Mouse (Mus musculus): ENCODE data around the gene Hsf4. TPM values are rescaled to one million over a fixed set of nuclear protein-coding genes. Genes with fewer than 3 reads are reported as not detected.
A peak's percentile ranks its signal among the peaks of the same experiment; 100 is the strongest.

The Hsf4 gene
- polyA plus RNA-seq, 1 experiment from 2014 or later = 0.09 TPM

- no peaks in the 10 kb centered on the region for H3K9me3 ChIP-seq
- peaks cover 72% of the 10 kb centered on the region for H3K36me3 ChIP-seq
- no peak for DNase-seq (ENCODE audit: low spot score)
- no peaks in the 10 kb centered on the region for H3K27me3 ChIP-seq (ENCODE audit: insufficient read depth, poor library complexity, severe bottlenecking)
- H3K27ac ChIP-seq = no peak overlapping the region
- H3K4me3 ChIP-seq = no peak overlapping the region
- H3K4me1 ChIP-seq (replicated peaks) = no peaks in the 10 kb centered on the region
- 85% methylated on average over 11 of the region's 11 CpGs for WGBS
Measured at GRCm38 (mm10) chr8:105318662-105319190, 49.1 kb downstream of the Hsf4 start.

GRCm38 (mm10) chr8:105323183-105323582, 53.6 kb downstream of the Hsf4 start:
- H3K27me3 ChIP-seq (ENCODE audit: insufficient read depth, poor library complexity, severe bottlenecking) = no peaks in the 10 kb centered on the region
- H3K27ac ChIP-seq = no peak overlapping the region
- H3K4me1 ChIP-seq (replicated peaks) = peaks cover 24% of the 10 kb centered on the region
- no peak for DNase-seq (ENCODE audit: low spot score)
- peaks cover 36% of the 10 kb centered on the region for H3K36me3 ChIP-seq
- H3K9me3 ChIP-seq = no peaks in the 10 kb centered on the region
- 90% methylated on average over 4 of the region's 4 CpGs for WGBS
- no peak overlapping the region for H3K4me3 ChIP-seq

MicroRNA genes within 50 kb of the gene (microRNA counts, 519-probe panel; counts per million panel counts)
- microRNA mmu-miR-328 = 1,255 counts per million, percentile 77 among the panel's probes with 10 or more counts

Other genes starting within 250 kb of the Hsf4 start
- not detected in 2 replicates for gene Ces3a, start 221.2 kb upstream of the Hsf4 start, polyA plus RNA-seq (2016; fragmentation: Nextera tagmentation; extraction: Ambion mirVana)
- not detected in 2 replicates for gene Ces3b, start 186.0 kb upstream of the Hsf4 start, polyA plus RNA-seq (2016; fragmentation: Nextera tagmentation; extraction: Ambion mirVana)
- gene Ces4a, start 138.0 kb upstream of the Hsf4 start, polyA plus RNA-seq (2016; fragmentation: Nextera tagmentation; extraction: Ambion mirVana) = not detected in 2 replicates
- 42.1 and 54.9 TPM in 2 replicates for gene Cbfb, start 99.1 kb upstream of the Hsf4 start, polyA plus RNA-seq (2016; fragmentation: Nextera tagmentation; extraction: Ambion mirVana)
- gene D230025D16Rik, start 44.7 kb upstream of the Hsf4 start, polyA plus RNA-seq (2016; fragmentation: Nextera tagmentation; extraction: Ambion mirVana) = 27.0 and 27.1 TPM in 2 replicates
- gene B3gnt9, start 14.6 kb upstream of the Hsf4 start, polyA plus RNA-seq (2016; fragmentation: Nextera tagmentation; extraction: Ambion mirVana) = 2.6 and 3.3 TPM in 2 replicates
- gene Tradd, start 5.2 kb upstream of the Hsf4 start, polyA plus RNA-seq (2016; fragmentation: Nextera tagmentation; extraction: Ambion mirVana) = 15.4 and 16.3 TPM in 2 replicates
- 1.0 and 1.6 TPM in 2 replicates for gene Fbxl8, start 5.2 kb upstream of the Hsf4 start, polyA plus RNA-seq (2016; fragmentation: Nextera tagmentation; extraction: Ambion mirVana)
- 1.2 and 2.1 TPM in 2 replicates for gene Nol3, start 6.3 kb downstream of the Hsf4 start, polyA plus RNA-seq (2016; fragmentation: Nextera tagmentation; extraction: Ambion mirVana)
- 26.5 and 43.8 TPM in 2 replicates for gene 4931428F04Rik, start 20.1 kb downstream of the Hsf4 start, polyA plus RNA-seq (2016; fragmentation: Nextera tagmentation; extraction: Ambion mirVana)
- gene Exoc3l, start 26.3 kb downstream of the Hsf4 start, polyA plus RNA-seq (2016; fragmentation: Nextera tagmentation; extraction: Ambion mirVana) = 12.4 and 15.2 TPM in 2 replicates
- gene E2f4, start 27.9 kb downstream of the Hsf4 start, polyA plus RNA-seq (2016; fragmentation: Nextera tagmentation; extraction: Ambion mirVana) = 120 and 128 TPM in 2 replicates
- gene Elmo3, start 35.8 kb downstream of the Hsf4 start, polyA plus RNA-seq (2016; fragmentation: Nextera tagmentation; extraction: Ambion mirVana) = 2.1 and 2.9 TPM in 2 replicates
- 1.2 and 1.3 TPM in 2 replicates for gene Lrrc29, start 56.5 kb downstream of the Hsf4 start, polyA plus RNA-seq (2016; fragmentation: Nextera tagmentation; extraction: Ambion mirVana)
- 110 and 113 TPM in 2 replicates for gene Tmem208, start 56.6 kb downstream of the Hsf4 start, polyA plus RNA-seq (2016; fragmentation: Nextera tagmentation; extraction: Ambion mirVana)
- 2.4 and 2.8 TPM in 2 replicates for gene Fhod1, start 78.2 kb downstream of the Hsf4 start, polyA plus RNA-seq (2016; fragmentation: Nextera tagmentation; extraction: Ambion mirVana)
- gene Slc9a5, start 79.0 kb downstream of the Hsf4 start, polyA plus RNA-seq (2016; fragmentation: Nextera tagmentation; extraction: Ambion mirVana) = 4.1 and 4.3 TPM in 2 replicates
- 0.52 and 0.75 TPM in 2 replicates for gene Plekhg4, start 103.5 kb downstream of the Hsf4 start, polyA plus RNA-seq (2016; fragmentation: Nextera tagmentation; extraction: Ambion mirVana)
- gene Kctd19, start 143.7 kb downstream of the Hsf4 start, polyA plus RNA-seq (2016; fragmentation: Nextera tagmentation; extraction: Ambion mirVana) = 0.12 TPM in 1 of 2 replicates, not detected in the other
- gene Lrrc36, start 143.8 kb downstream of the Hsf4 start, polyA plus RNA-seq (2016; fragmentation: Nextera tagmentation; extraction: Ambion mirVana) = 1.8 and 2.5 TPM in 2 replicates
- gene Tppp3, start 201.7 kb downstream of the Hsf4 start, polyA plus RNA-seq (2016; fragmentation: Nextera tagmentation; extraction: Ambion mirVana) = 131 and 243 TPM in 2 replicates
- gene Zdhhc1, start 227.1 kb downstream of the Hsf4 start, polyA plus RNA-seq (2016; fragmentation: Nextera tagmentation; extraction: Ambion mirVana) = 23.3 and 29.2 TPM in 2 replicates
- gene Hsd11b2, start 249.0 kb downstream of the Hsf4 start, polyA plus RNA-seq (2016; fragmentation: Nextera tagmentation; extraction: Ambion mirVana) = 24.1 and 36.7 TPM in 2 replicates

Data from hindbrain, embryonic 10.5 days (tissue).